Mouse (Mus musculus) liver, postnatal 0 days (tissue): ENCODE data around the gene Sbp.

ENCODE experiments used
- CTCF ChIP-seq: sonication (generic); IDR thresholded peaks from 2 replicates; pipeline ENCODE4 v1.5.1; 2016; ENCODE audit warnings: antibody characterized with exemption, low read depth
- EP300 ChIP-seq: IDR thresholded peaks from 2 replicates; pipeline ENCODE4 v1.6.1; 2016; ENCODE audit warnings: antibody characterized with exemption, low read depth, mild to moderate bottlenecking

GRCm38 (mm10) chr17:23960084-23960738, 18.7 kb downstream of the Sbp start:
- TF ChIP-seq EP300: no peak
- TF ChIP-seq CTCF: peak; percentile 98
